Mouse (Mus musculus) embryonic fibroblast, embryonic 13.5 days (primary cell): Measurements from ENCODE around the gene Palm3.

Experiments used
- CTCF ChIP-seq: IDR thresholded peaks from 2 replicates; pipeline ENCODE4 v1.5.1; 2011; ENCODE audit warnings: mild to moderate bottlenecking, control low read depth, low read length, moderate library complexity, borderline replicate concordance; ENCODE audit not compliant: insufficient read depth
- POLR2A ChIP-seq: IDR thresholded peaks from 2 replicates; pipeline ENCODE4 v1.6.1; 2011; ENCODE audit warnings: low read depth, mild to moderate bottlenecking, control low read depth, low read length, moderate library complexity

DNA sequence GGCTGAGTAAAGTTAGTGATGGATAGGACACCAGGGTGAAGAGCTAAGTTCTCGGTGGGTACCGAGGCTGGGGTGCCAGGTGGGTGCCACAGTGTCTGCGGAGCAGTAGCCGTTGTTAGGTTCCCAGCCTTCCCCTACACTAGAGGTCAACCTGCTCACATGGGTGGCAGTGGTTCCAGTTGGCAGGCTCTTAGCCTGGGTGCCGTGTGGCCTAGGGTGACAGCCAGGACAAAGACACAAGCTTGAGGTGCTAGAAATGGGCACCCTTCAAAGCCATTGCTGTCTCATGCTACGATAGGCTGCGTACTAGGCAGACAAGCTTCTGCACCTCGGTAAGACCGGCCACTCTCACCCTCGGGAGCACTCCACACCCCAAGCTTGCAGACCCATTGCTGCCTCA, 51.0 kb downstream of the Palm3 start:
- TF ChIP-seq CTCF: no peak
- no peak for TF ChIP-seq POLR2A
